Mouse (Mus musculus): ENCODE data around the gene Kcnq1. TPM values are rescaled to one million over a fixed set of nuclear protein-coding genes. Genes with fewer than 3 reads are reported as not detected.
A peak's percentile ranks its signal among the peaks of the same experiment; 100 is the strongest.

Kcnq1 gene
- polyA plus RNA-seq, 1 experiment from 2014 or later, result 6.5 TPM

DNA sequence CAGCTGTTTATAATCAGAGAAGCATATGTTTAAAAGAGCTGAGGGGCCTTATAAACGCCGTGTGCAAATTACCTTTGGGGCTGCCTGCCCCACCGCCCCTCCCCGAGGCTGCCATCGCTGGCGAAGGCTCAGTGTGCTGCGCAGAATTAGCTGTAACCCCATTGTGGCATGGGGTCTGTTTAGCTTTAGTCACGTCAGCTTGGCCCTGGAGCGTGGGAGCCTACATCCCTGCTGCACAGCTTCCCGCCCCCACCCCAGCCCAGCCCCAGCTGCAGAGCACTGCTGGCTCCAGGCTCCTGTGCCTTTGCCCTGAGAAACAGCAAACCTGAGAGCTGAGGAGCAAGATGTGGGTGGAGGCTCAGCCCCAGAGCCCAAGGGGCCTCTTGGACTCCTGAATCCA is 199.6 kb downstream of the Kcnq1 start:
- Histone ChIP-seq H3K36me3 (no peaks in the 10 kb centered on the region), H3K4me2 (peak overlapping the region; percentile 2; the same call in 1 of the 2 replicates), H3K4me3 (replicated peaks) (no peak overlapping the region), H3K27ac (peak overlapping the region; percentile 59), H3K9me3 (replicated peaks) (no peaks in the 10 kb centered on the region), H3K27me3 (no peaks in the 10 kb centered on the region), H3K4me1 (peaks cover 47% of the 10 kb centered on the region), H3K9ac (no peak overlapping the region)
- WGBS, result 33% methylated on average over 10 of the region's 10 CpGs
- peak; percentile 65 for ATAC-seq (replicated peaks; ENCODE audit: low FRiP score)

GRCm38 (mm10) chr7:143308001-143308400 is 201.8 kb downstream of the Kcnq1 start:
- H3K27me3 ChIP-seq, result no peaks in the 10 kb centered on the region
- no peak for ATAC-seq (replicated peaks; ENCODE audit: low FRiP score)
- H3K4me2 ChIP-seq, result no peak overlapping the region
- no peaks in the 10 kb centered on the region for H3K9me3 ChIP-seq (replicated peaks)
- H3K4me3 ChIP-seq (replicated peaks), result no peak overlapping the region
- H3K27ac ChIP-seq, result no peak overlapping the region
- no peaks in the 10 kb centered on the region for H3K36me3 ChIP-seq
- H3K4me1 ChIP-seq, result peaks cover 36% of the 10 kb centered on the region
- no peak overlapping the region for H3K9ac ChIP-seq
- WGBS, result 91% methylated on average over 1 of the region's 1 CpGs

- H3K36me3 ChIP-seq, result no peaks in the 10 kb centered on the region
- WGBS, result 47% methylated on average over 3 of the region's 3 CpGs
- H3K27me3 ChIP-seq, result no peaks in the 10 kb centered on the region
- H3K27ac ChIP-seq, result peak overlapping the region; percentile 68
- H3K4me1 ChIP-seq, result peaks cover 39% of the 10 kb centered on the region
- no peaks in the 10 kb centered on the region for H3K9me3 ChIP-seq (replicated peaks)
- H3K9ac ChIP-seq, result no peak overlapping the region
- no peak overlapping the region for H3K4me2 ChIP-seq
- ATAC-seq (replicated peaks; ENCODE audit: low FRiP score), result no peak
- no peak overlapping the region for H3K4me3 ChIP-seq (replicated peaks)
Observed at GRCm38 (mm10) chr7:143310311-143310710, 204.1 kb downstream of the Kcnq1 start.

DNA sequence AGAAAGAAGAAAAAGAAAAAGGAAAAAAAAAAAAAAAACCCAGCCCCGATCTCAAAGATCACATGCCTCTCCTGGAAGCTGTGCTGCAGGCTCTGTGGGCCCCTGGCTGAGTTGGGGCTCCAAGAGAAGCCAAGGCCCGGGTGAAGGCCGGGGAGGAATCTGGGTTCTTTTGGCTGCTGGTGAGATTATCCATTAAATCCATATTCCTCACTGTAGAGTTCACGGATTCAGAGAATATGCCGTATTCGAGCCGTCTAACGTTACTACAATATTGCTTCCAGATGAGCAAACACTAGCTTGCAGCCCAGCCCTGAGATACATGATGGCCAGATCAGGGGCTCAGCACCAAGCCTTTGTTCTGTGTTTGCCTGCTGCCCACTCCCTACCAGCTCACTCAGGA is 204.7 kb downstream of the Kcnq1 start:
- ATAC-seq (replicated peaks; ENCODE audit: low FRiP score), result no peak
- Histone ChIP-seq H3K27me3 (no peaks in the 10 kb centered on the region), H3K27ac (peak overlapping the region; percentile 68; the same call in 1 of the 2 replicates), H3K9ac (no peak overlapping the region), H3K4me3 (replicated peaks) (no peak overlapping the region), H3K9me3 (replicated peaks) (no peaks in the 10 kb centered on the region), H3K36me3 (no peaks in the 10 kb centered on the region), H3K4me1 (peaks cover 39% of the 10 kb centered on the region), H3K4me2 (no peak overlapping the region)
- 74% methylated on average over 8 of the region's 8 CpGs for WGBS

DNA sequence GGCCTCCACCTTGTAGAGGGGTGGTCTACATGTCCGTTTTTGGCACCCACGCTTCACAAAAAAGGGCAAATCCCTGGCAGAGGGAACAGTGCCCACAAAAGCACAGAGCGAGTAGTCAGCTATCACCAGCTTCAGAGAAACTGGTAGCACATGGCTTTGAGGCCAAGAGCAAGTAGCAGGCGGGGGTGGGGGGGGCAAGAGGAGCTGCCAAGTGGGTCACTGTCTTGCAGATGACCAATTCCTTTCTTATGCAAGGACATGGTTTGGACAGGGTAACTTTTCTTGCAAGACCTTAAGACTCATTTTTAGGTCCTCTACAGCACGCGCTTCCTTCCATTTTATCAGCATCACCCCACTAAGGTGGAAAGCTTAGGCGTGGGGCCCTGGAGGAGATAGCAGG is 205.3 kb downstream of the Kcnq1 start:
- H3K4me1 ChIP-seq, result peaks cover 37% of the 10 kb centered on the region
- no peak overlapping the region for H3K4me3 ChIP-seq (replicated peaks)
- no peak overlapping the region for H3K4me2 ChIP-seq
- H3K9me3 ChIP-seq (replicated peaks), result no peaks in the 10 kb centered on the region
- ATAC-seq (replicated peaks; ENCODE audit: low FRiP score), result no peak
- H3K27me3 ChIP-seq, result no peaks in the 10 kb centered on the region
- H3K9ac ChIP-seq, result no peak overlapping the region
- H3K27ac ChIP-seq, result 0 out of 2 replicates have a peak overlapping the region, but pooled peaks have one; percentile 18
- H3K36me3 ChIP-seq, result no peaks in the 10 kb centered on the region
- WGBS, result 89% methylated on average over 7 of the region's 7 CpGs

DNA sequence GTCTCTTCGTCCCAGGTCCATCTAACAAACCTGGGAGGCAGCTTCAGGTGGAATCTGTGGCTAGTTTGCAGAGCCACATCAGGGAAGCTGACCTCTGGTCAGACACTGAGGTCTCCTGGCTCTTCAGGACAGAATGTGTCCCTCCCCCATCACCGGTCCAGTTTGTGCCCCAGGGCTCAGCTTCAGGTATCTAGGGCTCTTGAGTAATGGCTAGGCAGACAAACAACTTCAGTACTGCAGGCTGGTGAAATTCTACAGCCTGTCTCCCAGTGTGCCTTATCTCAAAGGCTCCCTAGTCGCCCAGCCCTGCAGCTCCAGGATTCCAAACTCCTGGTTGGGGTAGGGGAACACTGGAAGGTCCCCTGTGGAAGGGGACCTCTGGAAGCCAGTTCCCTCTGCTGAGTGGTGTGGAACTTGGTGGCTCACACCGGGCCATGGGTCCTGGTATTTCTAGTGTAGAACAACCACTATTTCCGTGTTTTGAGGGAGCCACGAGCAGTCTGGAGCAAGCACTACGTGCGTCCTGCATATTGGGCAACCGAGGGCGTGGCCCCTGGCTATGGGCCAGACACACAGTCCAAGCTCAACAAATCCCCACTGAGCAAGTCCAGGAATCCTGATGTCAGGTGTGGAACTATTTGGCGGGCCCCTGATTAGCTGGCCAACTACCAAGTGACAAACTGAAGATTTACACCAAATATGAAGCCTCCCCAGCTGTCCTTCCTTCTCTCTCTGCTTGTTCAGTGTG is 207.6 kb downstream of the Kcnq1 start:
- Histone ChIP-seq H3K27ac (peak overlapping the region; percentile 59), H3K9me3 (replicated peaks) (no peaks in the 10 kb centered on the region), H3K4me1 (peaks cover 45% of the 10 kb centered on the region), H3K36me3 (no peaks in the 10 kb centered on the region), H3K4me2 (no peak overlapping the region), H3K9ac (no peak overlapping the region), H3K4me3 (replicated peaks) (no peak overlapping the region), H3K27me3 (no peaks in the 10 kb centered on the region)
- ATAC-seq (replicated peaks; ENCODE audit: low FRiP score), result no peak
- 64% methylated on average over 11 of the region's 11 CpGs for WGBS

DNA sequence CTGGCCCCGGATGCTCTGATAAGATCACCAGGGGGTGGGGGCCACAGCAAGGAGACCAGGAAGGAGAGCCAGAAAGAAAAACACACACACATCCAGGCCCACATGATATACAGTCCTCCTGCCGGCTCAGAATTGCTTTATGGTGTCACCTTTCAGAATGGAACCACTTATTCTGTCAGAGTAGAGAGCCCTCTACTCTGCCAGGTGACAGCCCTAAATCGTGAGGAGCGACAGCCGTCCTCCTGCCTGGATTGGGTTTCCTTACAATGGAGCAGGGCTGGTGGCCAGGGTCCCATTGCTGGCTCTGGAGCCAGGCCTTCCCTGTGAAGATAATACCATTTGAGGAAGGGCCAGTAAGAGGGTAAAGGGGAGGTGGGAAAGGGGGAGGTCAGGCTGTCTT is 212.3 kb downstream of the Kcnq1 start:
- Histone ChIP-seq H3K4me3 (replicated peaks) (no peak overlapping the region), H3K4me1 (peaks cover 50% of the 10 kb centered on the region), H3K27me3 (no peaks in the 10 kb centered on the region), H3K36me3 (no peaks in the 10 kb centered on the region), H3K27ac (no peak overlapping the region), H3K9me3 (replicated peaks) (no peaks in the 10 kb centered on the region), H3K4me2 (no peak overlapping the region), H3K9ac (no peak overlapping the region)
- 18% methylated on average over 5 of the region's 5 CpGs for WGBS
- ATAC-seq (replicated peaks; ENCODE audit: low FRiP score), result peak; percentile 61; the same call in 1 of the 2 replicates

DNA sequence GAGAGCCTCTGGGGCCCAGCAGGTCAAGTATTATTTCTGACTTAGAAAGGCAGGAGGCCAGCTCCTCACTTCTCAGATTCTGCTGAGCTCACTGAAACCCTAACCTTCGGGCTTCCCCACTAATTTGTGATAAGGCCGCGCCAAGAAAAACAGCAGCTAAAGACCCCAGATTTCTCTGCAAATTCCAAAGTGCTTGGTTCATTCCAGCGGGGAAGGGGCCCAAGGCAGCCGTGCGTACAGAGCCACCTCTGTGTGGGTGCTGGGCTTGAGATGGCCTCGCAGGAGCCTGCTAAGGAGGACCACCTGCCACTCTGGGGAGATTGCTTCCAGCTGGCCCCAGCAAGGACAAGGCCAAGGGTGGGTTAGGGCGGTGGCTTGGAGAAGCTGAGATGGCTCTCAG is 214.2 kb downstream of the Kcnq1 start:
- no peaks in the 10 kb centered on the region for H3K9me3 ChIP-seq (replicated peaks)
- no peak overlapping the region for H3K4me3 ChIP-seq (replicated peaks)
- no peaks in the 10 kb centered on the region for H3K27me3 ChIP-seq
- no peak overlapping the region for H3K9ac ChIP-seq
- WGBS, result 20% methylated on average over 8 of the region's 8 CpGs
- H3K4me1 ChIP-seq, result peaks cover 43% of the 10 kb centered on the region
- peak; percentile 70; the same call in 1 of the 2 replicates for ATAC-seq (replicated peaks; ENCODE audit: low FRiP score)
- no peaks in the 10 kb centered on the region for H3K36me3 ChIP-seq
- H3K27ac ChIP-seq, result peak overlapping the region; percentile 63; the same call in 1 of the 2 replicates
- H3K4me2 ChIP-seq, result no peak overlapping the region

DNA sequence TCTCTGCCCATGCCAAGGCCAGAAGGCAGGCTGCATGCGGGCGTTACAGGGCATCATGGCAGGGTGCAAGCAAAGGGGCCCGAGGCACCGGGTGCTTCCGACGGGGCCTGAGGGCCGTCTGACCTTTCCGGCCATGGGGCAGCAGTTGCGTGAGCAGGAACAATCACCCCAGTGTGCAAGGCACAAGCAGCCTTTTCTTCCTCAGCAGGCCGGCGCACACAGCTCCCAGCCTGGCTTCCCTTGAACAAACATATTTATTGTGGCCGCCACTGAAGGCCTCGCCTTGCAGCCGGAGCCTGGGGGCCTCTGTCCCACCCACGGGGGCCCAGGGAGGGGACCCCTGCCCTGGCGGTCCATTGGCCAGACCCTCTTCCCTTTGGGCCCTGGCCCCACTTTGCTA is 218.9 kb downstream of the Kcnq1 start:
- Histone ChIP-seq H3K27ac (peak overlapping the region; percentile 5; the same call in 1 of the 2 replicates), H3K4me1 (peaks cover 50% of the 10 kb centered on the region), H3K4me2 (no peak overlapping the region), H3K9ac (0 out of 2 replicates have a peak overlapping the region, but pooled peaks have one; percentile 11), H3K9me3 (replicated peaks) (no peaks in the 10 kb centered on the region), H3K4me3 (replicated peaks) (no peak overlapping the region), H3K36me3 (no peaks in the 10 kb centered on the region), H3K27me3 (no peaks in the 10 kb centered on the region)
- no peak for ATAC-seq (replicated peaks; ENCODE audit: low FRiP score)
- 47% methylated on average over 16 of the region's 16 CpGs for WGBS

GRCm38 (mm10) chr7:143328185-143328915 is 222.2 kb downstream of the Kcnq1 start:
- no peaks in the 10 kb centered on the region for H3K36me3 ChIP-seq
- H3K9ac ChIP-seq, result no peak overlapping the region
- H3K9me3 ChIP-seq (replicated peaks), result no peaks in the 10 kb centered on the region
- H3K4me2 ChIP-seq, result no peak overlapping the region
- peaks cover 43% of the 10 kb centered on the region for H3K4me1 ChIP-seq
- no peak overlapping the region for H3K4me3 ChIP-seq (replicated peaks)
- 47% methylated on average over 18 of the region's 18 CpGs for WGBS
- no peak overlapping the region for H3K27ac ChIP-seq
- no peak for ATAC-seq (replicated peaks; ENCODE audit: low FRiP score)
- H3K27me3 ChIP-seq, result no peaks in the 10 kb centered on the region

- no peak overlapping the region for H3K4me2 ChIP-seq
- H3K4me3 ChIP-seq (replicated peaks), result no peak overlapping the region
- no peaks in the 10 kb centered on the region for H3K9me3 ChIP-seq (replicated peaks)
- H3K36me3 ChIP-seq, result no peaks in the 10 kb centered on the region
- no peaks in the 10 kb centered on the region for H3K27me3 ChIP-seq
- H3K27ac ChIP-seq, result no peak overlapping the region
- 65% methylated on average over 14 of the region's 14 CpGs for WGBS
- ATAC-seq (replicated peaks; ENCODE audit: low FRiP score), result no peak
- no peak overlapping the region for H3K9ac ChIP-seq
- H3K4me1 ChIP-seq, result peaks cover 50% of the 10 kb centered on the region
Observed at GRCm38 (mm10) chr7:143329110-143329810, 223.1 kb downstream of the Kcnq1 start.

- Histone ChIP-seq H3K4me1 (peaks cover 26% of the 10 kb centered on the region), H3K4me2 (no peak overlapping the region), H3K9ac (no peak overlapping the region), H3K27ac (peak overlapping the region; percentile 5; the same call in 1 of the 2 replicates), H3K9me3 (replicated peaks) (0 out of 2 replicates have a peak, but pooled peaks cover 4% of the 10 kb centered on the region), H3K36me3 (no peaks in the 10 kb centered on the region), H3K4me3 (replicated peaks) (no peak overlapping the region), H3K27me3 (no peaks in the 10 kb centered on the region)
- 33% methylated on average over 8 of the region's 8 CpGs for WGBS
- no peak for ATAC-seq (replicated peaks; ENCODE audit: low FRiP score)
Observed at GRCm38 (mm10) chr7:143333040-143333439, 226.9 kb downstream of the Kcnq1 start.
